Mouse (Mus musculus) ES-E14 (cell line): Measurements from ENCODE around the gene Tet2. TPM values are rescaled to one million over a fixed set of nuclear protein-coding genes. Genes with fewer than 3 reads are reported as not detected.

Experiments used
- DNase-seq: peaks from one replicate; pipeline ENCODE4 v3.0.0-alpha.2; 2013; ENCODE audit warnings: low read depth, low spot score
- H3K27ac ChIP-seq: 2 replicates; pipeline ENCODE4 v1.5.1; 2012; ENCODE audit warnings: low read depth, mild to moderate bottlenecking, low read length, moderate library complexity, mixed read lengths; ENCODE audit not compliant: poor library complexity, insufficient read depth, severe bottlenecking
- H3K36me3 ChIP-seq: 2 replicates; pipeline ENCODE4 v1.6.1; 2012; ENCODE audit warnings: mild to moderate bottlenecking, low read length, moderate library complexity, mixed read lengths; ENCODE audit not compliant: control insufficient read depth, poor library complexity, insufficient read depth, severe bottlenecking
- H3K4me1 ChIP-seq, 2 experiments: fragments of 150-350 bp in 1 of 2; sonication (generic) in 1 of 2; 2 replicates each; pipeline ENCODE4 v1.6.1; 2012; ENCODE audit warnings: low read length in 2 of 2, mild to moderate bottlenecking in 1 of 2, mixed read lengths in 1 of 2; ENCODE audit not compliant: control insufficient read depth in 2 of 2, insufficient read depth in 2 of 2, poor library complexity in 1 of 2
- H3K4me3 ChIP-seq, 2 experiments: fragments of 150-350 bp in 1 of 2; sonication (generic) in 1 of 2; 2 replicates each; pipeline ENCODE4 v1.5.1; 2012; ENCODE audit warnings: low read length in 2 of 2, low read depth in 1 of 2, mild to moderate bottlenecking in 1 of 2, mixed read lengths in 1 of 2; ENCODE audit not compliant: insufficient read depth in 1 of 2, poor library complexity in 1 of 2, severe bottlenecking in 1 of 2
- H3K9ac ChIP-seq: 2 replicates; pipeline ENCODE4 v1.6.1; 2012; ENCODE audit warnings: low read depth, mild to moderate bottlenecking, low read length, mixed read lengths; ENCODE audit not compliant: poor library complexity, insufficient read depth, severe bottlenecking
- H3K9me3 ChIP-seq: fragments of 150-350 bp; sonication (generic); 2 replicates; pipeline ENCODE4 v1.6.1; 2012; ENCODE audit warnings: low read depth, mild to moderate bottlenecking, low read length; ENCODE audit not compliant: control insufficient read depth, insufficient read depth
- CHD2 ChIP-seq: IDR thresholded peaks from 2 replicates; pipeline ENCODE4 v1.6.1; 2014; ENCODE audit warnings: mild to moderate bottlenecking, low read depth, low read length, inconsistent platforms
- HCFC1 ChIP-seq: IDR thresholded peaks from 2 replicates; pipeline ENCODE4 v1.6.1; 2012; ENCODE audit warnings: low read length, inconsistent platforms, borderline replicate concordance; ENCODE audit not compliant: insufficient read depth
- MAFK ChIP-seq: IDR thresholded peaks from 2 replicates; pipeline ENCODE4 v1.6.1; 2014; ENCODE audit warnings: mild to moderate bottlenecking, low read depth, low read length, inconsistent platforms; ENCODE audit not compliant: insufficient read depth
- ZC3H11A ChIP-seq: IDR thresholded peaks from 2 replicates; pipeline ENCODE4 v1.6.1; 2012; ENCODE audit warnings: low read depth, mild to moderate bottlenecking, inconsistent platforms, low read length, borderline replicate concordance
- ZNF384 ChIP-seq: IDR thresholded peaks from 2 replicates; pipeline ENCODE4 v1.6.1; 2012; ENCODE audit warnings: low read depth, low read length, inconsistent platforms
- in situ Hi-C, 2 experiments: fragments of 600-800 bp; cut with MboI; formaldehyde crosslinking; loops; one replicate each; pipeline ENCODE4 v1.15.1; 2025; ENCODE audit warnings: low sequenced_read_pairs in 2 of 2, inconsistent platforms in 1 of 2; ENCODE audit not compliant: unreplicated experiment in 2 of 2
- total RNA-seq: library from RNA; depleted of rRNA; stranded (reverse); fragments of 300-350 nt; gene quantifications from 2 replicates; pipeline ENCODE4 v1.2.3, GENCODE M21; 2012

The Tet2 gene
- total RNA-seq, 1 experiment = 86.9 TPM

DNA sequence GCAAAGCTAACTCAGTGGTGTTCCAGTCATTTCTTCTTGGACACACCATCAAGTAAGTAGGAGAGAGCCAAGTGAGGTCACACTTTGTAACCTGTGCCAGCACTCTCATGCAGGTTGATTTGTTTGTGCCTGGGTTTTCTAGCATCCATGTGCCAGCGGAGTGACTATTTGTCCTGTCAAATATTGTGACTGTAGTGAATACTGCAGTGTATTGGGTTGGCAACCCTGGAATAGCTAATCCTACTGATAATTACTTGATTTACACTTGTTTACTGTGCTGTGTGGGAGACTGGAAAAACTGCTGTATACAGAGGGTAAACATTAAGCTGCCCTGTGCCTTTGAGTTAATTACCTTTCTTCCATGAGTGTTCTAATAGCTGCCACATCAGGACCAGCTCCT is 62.1 kb downstream of the Tet2 start:
- no peak for DNase-seq
- Histone ChIP-seq H3K9me3 (no peaks in the 10 kb centered on the region), H3K4me1 (0 out of 4 replicates have a peak, but pooled peaks cover 0 to 2% of the 10 kb centered on the region in 2 experiments), H3K4me3 (no peak overlapping the region), H3K27ac (no peak overlapping the region), H3K36me3 (peaks cover 37% of the 10 kb centered on the region), H3K9ac (no peak overlapping the region)
- in situ Hi-C loops = loop anchor here in 1 of 2 experiments (25.0 kb wide), 1 partner anchor 1754 kb away; no protein-coding TSS in a partner anchor
- TF ChIP-seq ZC3H11A (no peak), CHD2 (no peak), ZNF384 (no peak), HCFC1 (no peak), MAFK (no peak)

DNA sequence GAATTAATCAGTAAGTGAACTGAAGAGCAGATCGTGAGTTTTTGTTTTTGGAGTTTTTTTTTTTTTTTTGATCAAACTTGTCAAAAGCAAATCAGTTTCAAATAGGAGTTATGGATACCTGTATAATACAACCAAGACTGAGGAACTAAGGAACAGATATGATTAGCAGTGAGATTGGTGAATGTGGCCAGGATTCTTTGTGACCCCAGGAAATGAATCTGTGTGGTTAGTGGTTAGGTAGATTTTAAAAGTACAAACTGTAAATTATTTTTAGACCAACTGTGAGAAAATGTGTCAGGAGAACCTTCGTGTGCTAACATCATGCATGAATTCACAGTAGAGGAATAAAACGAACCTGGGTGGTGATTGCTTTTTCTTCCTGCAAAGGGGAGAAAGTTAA is 66.0 kb downstream of the Tet2 start:
- Histone ChIP-seq H3K4me3 (no peak overlapping the region), H3K9me3 (no peaks in the 10 kb centered on the region), H3K36me3 (peaks cover 11% of the 10 kb centered on the region), H3K9ac (no peak overlapping the region), H3K27ac (no peak overlapping the region), H3K4me1 (no peaks in the 10 kb centered on the region)
- no peak for DNase-seq
- in situ Hi-C loops = loop anchor here in 1 of 2 experiments (25.0 kb wide), 1 partner anchor 1758 kb away; no protein-coding TSS in a partner anchor
- TF ChIP-seq HCFC1 (no peak), ZNF384 (no peak), MAFK (no peak), ZC3H11A (no peak), CHD2 (no peak)

DNA sequence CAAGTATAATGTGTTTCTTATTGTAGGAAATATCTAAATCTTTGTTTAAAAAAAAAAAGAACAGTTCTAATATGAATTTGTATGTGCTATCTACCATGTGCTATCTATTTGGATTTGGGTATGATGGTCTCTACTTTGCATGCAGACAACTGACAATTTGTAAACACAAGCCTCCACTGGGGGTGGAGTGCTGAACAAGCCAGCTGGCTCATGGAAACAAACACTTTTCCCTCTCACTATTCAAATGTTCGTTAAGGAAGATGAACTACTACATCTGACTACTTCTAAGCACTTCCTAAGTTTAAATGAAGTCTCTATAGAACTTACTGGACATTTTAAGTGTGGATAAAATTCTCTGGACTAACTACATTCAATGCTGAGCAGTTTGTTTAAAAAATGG is 71.2 kb downstream of the Tet2 start:
- no peak for TF ChIP-seq CHD2
- TF ChIP-seq ZC3H11A = no peak
- TF ChIP-seq HCFC1 = no peak
- TF ChIP-seq MAFK = no peak
- no peak for TF ChIP-seq ZNF384
- Histone ChIP-seq H3K9me3 (no peaks in the 10 kb centered on the region), H3K4me1 (no peaks in the 10 kb centered on the region), H3K4me3 (no peak overlapping the region), H3K27ac (no peak overlapping the region), H3K36me3 (peaks cover 20% of the 10 kb centered on the region), H3K9ac (no peak overlapping the region)
- no peak for DNase-seq
- in situ Hi-C loops = no loop called here

DNA sequence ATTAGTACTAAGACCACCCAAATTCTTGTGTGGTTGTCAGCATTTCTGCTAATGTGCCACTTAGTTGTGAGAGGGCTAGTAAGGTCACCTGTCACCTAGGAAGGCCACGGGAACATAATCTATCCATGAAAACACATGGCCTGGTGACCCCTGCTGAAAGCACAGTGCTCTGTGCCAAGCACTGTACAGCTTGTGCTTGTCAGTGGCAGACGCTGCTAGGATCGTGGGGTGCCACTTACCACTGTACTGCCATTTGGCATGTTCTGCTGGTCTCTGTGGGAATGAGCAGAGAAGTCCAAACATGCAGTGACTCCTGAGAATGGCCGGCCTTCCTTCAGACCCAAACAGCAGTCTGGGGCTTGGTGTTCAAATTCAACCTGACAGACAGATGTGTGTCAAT is 73.8 kb downstream of the Tet2 start:
- H3K27ac ChIP-seq = no peak overlapping the region
- H3K4me3 ChIP-seq = no peak overlapping the region
- DNase-seq = no peak
- no peaks in the 10 kb centered on the region for H3K9me3 ChIP-seq
- H3K9ac ChIP-seq = no peak overlapping the region
- in situ Hi-C loops = no loop called here
- H3K4me1 ChIP-seq = no peaks in the 10 kb centered on the region
- peaks cover 41% of the 10 kb centered on the region for H3K36me3 ChIP-seq
- TF ChIP-seq ZC3H11A (no peak), HCFC1 (no peak), MAFK (no peak), ZNF384 (no peak), CHD2 (no peak)

GRCm38 (mm10) chr3:133468883-133469282 is 76.1 kb downstream of the Tet2 start:
- H3K36me3 ChIP-seq = peaks cover 43% of the 10 kb centered on the region
- H3K4me3 ChIP-seq = no peak overlapping the region
- TF ChIP-seq HCFC1 = no peak
- no peak for DNase-seq
- H3K4me1 ChIP-seq = no peaks in the 10 kb centered on the region
- H3K27ac ChIP-seq = no peak overlapping the region
- in situ Hi-C loops = no loop called here
- H3K9ac ChIP-seq = no peak overlapping the region
- no peaks in the 10 kb centered on the region for H3K9me3 ChIP-seq
